Mouse (Mus musculus) G1E (cell line): ENCODE results near the gene Ms4a6b.

Experiments
- CTCF ChIP-seq: IDR thresholded peaks from 2 replicates; pipeline ENCODE4 v1.5.1; 2012; ENCODE audit warnings: low read depth, low read length, inconsistent platforms, mixed read lengths
- GATA1 ChIP-seq: IDR thresholded peaks from 2 replicates; pipeline ENCODE4 v1.6.1; 2012; ENCODE audit warnings: borderline replicate concordance, low read length, inconsistent platforms, mixed read lengths

DNA sequence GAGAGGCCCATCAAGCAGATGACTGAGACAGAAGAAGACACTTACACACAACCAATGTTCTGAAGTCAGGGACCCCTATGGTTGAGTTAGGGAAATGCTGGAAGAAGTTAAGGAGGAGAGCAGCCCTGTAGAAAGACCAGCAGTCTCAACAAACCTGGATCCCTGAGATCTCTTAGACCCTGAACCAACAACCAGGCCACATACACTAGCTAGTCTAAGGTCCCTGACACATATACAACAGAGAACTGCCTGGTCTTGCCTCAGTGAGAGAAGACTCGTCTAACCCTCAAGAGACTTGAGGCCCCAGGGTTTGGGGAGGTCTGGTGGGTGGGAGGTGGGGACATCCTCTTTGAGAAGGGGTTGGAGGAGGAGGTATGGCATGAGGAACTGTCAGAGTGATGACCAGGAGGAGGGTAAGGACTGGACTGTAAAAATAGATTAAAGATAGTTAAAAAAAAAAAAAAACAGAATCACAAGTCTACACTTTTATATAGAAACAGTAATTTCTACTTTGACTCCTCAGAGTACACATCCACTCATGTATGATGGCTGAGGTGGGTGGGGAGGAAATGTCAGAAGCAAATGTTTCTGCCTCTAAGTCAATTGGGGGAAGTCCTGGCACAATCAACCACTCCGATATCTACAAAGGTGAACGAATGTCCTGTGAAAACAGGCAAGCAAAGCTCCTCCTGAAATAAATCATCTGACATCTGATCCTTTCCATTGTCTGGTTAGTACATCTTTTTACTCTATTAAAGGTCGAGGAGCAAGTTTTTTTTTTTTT lies 24.7 kb upstream of the Ms4a6b start:
- TF ChIP-seq CTCF (no peak), GATA1 (no peak)
